Mouse (Mus musculus) naive thymus-derived CD4-positive, alpha-beta T cell, adult 5 months (primary cell): Measurements from ENCODE around the gene Cacnb1. TPM values are rescaled to one million over a fixed set of nuclear protein-coding genes. Genes with fewer than 3 reads are reported as not detected.

Source experiments
- polyA plus RNA-seq: library from polyadenylated mRNA; unstranded; fragments of 100-300 nt; shearing (Covaris generic); gene quantifications from one replicate; pipeline ENCODE4 v1.2.1, GENCODE M21; 2017

Gene Cacnb1
- 18.1 TPM for polyA plus RNA-seq

GRCm38 (mm10) chr11:98022555-98023371, at the start of gene Cacnb1:
Cacnb1 (minus strand) TSS chr11:98023034.

GRCm38 (mm10) chr11:98052989-98053834, 30.4 kb upstream of the Cacnb1 start, which contains the start of gene Stac2:
Stac2 (minus strand) TSS chr11:98053462.

GRCm38 (mm10) chr11:98026570-98027296, 3.9 kb upstream of the Cacnb1 start, which contains the start of gene Rpl19:
Rpl19 (plus strand) TSS chr11:98026710.

GRCm38 (mm10) chr11:97995564-97996288, 27.1 kb downstream of the Cacnb1 start, which contains the start of gene Arl5c:
Arl5c (minus strand) TSS chr11:97996181.

GRCm38 (mm10) chr11:97985727-97986677, 36.8 kb downstream of the Cacnb1 start, which contains the start of gene Plxdc1:
Plxdc1 (minus strand) TSS chr11:97986444.

Other genes with a start within 250 kb of the Cacnb1 start
- gene 1700001P01Rik, start 247.1 kb downstream of the Cacnb1 start, polyA plus RNA-seq, result not detected
- 591 TPM for gene Rpl23, start 240.6 kb downstream of the Cacnb1 start, polyA plus RNA-seq
- gene Lasp1, start 224.0 kb downstream of the Cacnb1 start, polyA plus RNA-seq, result 126 TPM
- gene B230217C12Rik, start 182.3 kb downstream of the Cacnb1 start, polyA plus RNA-seq, result not detected
- gene Fbxo47, start 138.9 kb downstream of the Cacnb1 start, polyA plus RNA-seq, result 0.73 TPM
- 0.32 TPM for gene Plxdc1, start 36.6 kb downstream of the Cacnb1 start, polyA plus RNA-seq
- gene Arl5c, start 26.9 kb downstream of the Cacnb1 start, polyA plus RNA-seq, result 99.2 TPM
- 2,102 TPM for gene Rpl19, start 3.7 kb upstream of the Cacnb1 start, polyA plus RNA-seq
- not detected for gene Stac2, start 30.4 kb upstream of the Cacnb1 start, polyA plus RNA-seq
- gene Fbxl20, start 127.4 kb upstream of the Cacnb1 start, polyA plus RNA-seq, result 44.7 TPM
- 58.6 TPM for gene Med1, start 170.3 kb upstream of the Cacnb1 start, polyA plus RNA-seq
- gene Cdk12, start 180.0 kb upstream of the Cacnb1 start, polyA plus RNA-seq, result 22.2 TPM